Mouse (Mus musculus) lung, postnatal 0 days (tissue): Measurements from ENCODE around the gene Gnb1l.

Source experiments
- CTCF ChIP-seq: IDR thresholded peaks from 2 replicates; pipeline ENCODE4 v1.5.1; 2016; ENCODE audit warnings: antibody characterized with exemption, mild to moderate bottlenecking
- EP300 ChIP-seq: IDR thresholded peaks from 2 replicates; pipeline ENCODE4 v1.6.1; 2016; ENCODE audit warnings: antibody characterized with exemption, mild to moderate bottlenecking, control low read depth

- TF ChIP-seq CTCF (peak; percentile 67), EP300 (no peak)
Observed at GRCm38 (mm10) chr16:18589804-18590790, 91.6 kb downstream of the Gnb1l start, which contains the start of gene Tbx1.
